Mouse (Mus musculus): Measurements from ENCODE around the gene Pcdh9.

Gene Pcdh9

GRCm38 (mm10) chr14:93786234-93786633 lies 104.2 kb downstream of the Pcdh9 start:
- no peak for DNase-seq (ENCODE audit: low spot score)

- no peak for DNase-seq (ENCODE audit: low spot score)
Measured at GRCm38 (mm10) chr14:93785031-93785430, 105.4 kb downstream of the Pcdh9 start.

GRCm38 (mm10) chr14:93762855-93763254 lies 127.6 kb downstream of the Pcdh9 start:
- no peak for DNase-seq (ENCODE audit: low spot score)

- peak; percentile 8 for DNase-seq (ENCODE audit: low spot score)
Measured at GRCm38 (mm10) chr14:93734077-93734673, 156.3 kb downstream of the Pcdh9 start.

- no peak for DNase-seq (ENCODE audit: low spot score)
Measured at GRCm38 (mm10) chr14:93725798-93726197, 164.7 kb downstream of the Pcdh9 start.

- DNase-seq (ENCODE audit: low spot score): no peak
Measured at GRCm38 (mm10) chr14:93719208-93719607, 171.3 kb downstream of the Pcdh9 start.

- no peak for DNase-seq (ENCODE audit: low spot score)
Measured at GRCm38 (mm10) chr14:93713250-93713935, 177.1 kb downstream of the Pcdh9 start.

GRCm38 (mm10) chr14:93708651-93709050 lies 181.8 kb downstream of the Pcdh9 start:
- DNase-seq (ENCODE audit: low spot score): no peak

GRCm38 (mm10) chr14:93701385-93702101 lies 188.9 kb downstream of the Pcdh9 start:
- no peak for DNase-seq (ENCODE audit: low spot score)

GRCm38 (mm10) chr14:93700916-93701315 lies 189.6 kb downstream of the Pcdh9 start:
- no peak for DNase-seq (ENCODE audit: low spot score)

- DNase-seq (ENCODE audit: low spot score): no peak
Measured at GRCm38 (mm10) chr14:93684641-93685040, 205.8 kb downstream of the Pcdh9 start.

- no peak for DNase-seq (ENCODE audit: low spot score)
Measured at GRCm38 (mm10) chr14:93675273-93676068, 215.0 kb downstream of the Pcdh9 start.

- no peak for DNase-seq (ENCODE audit: low spot score)
Measured at GRCm38 (mm10) chr14:93653986-93654757, 236.3 kb downstream of the Pcdh9 start.

GRCm38 (mm10) chr14:93627241-93627640 lies 263.2 kb downstream of the Pcdh9 start:
- no peak for DNase-seq (ENCODE audit: low spot score)

GRCm38 (mm10) chr14:93624144-93624543 lies 266.3 kb downstream of the Pcdh9 start:
- DNase-seq (ENCODE audit: low spot score): no peak

GRCm38 (mm10) chr14:93621211-93621610 lies 269.3 kb downstream of the Pcdh9 start:
- no peak for DNase-seq (ENCODE audit: low spot score)

- no peak for DNase-seq (ENCODE audit: low spot score)
Measured at GRCm38 (mm10) chr14:93607546-93607945, 282.9 kb downstream of the Pcdh9 start.

GRCm38 (mm10) chr14:93599997-93600396 lies 290.5 kb downstream of the Pcdh9 start:
- DNase-seq (ENCODE audit: low spot score): no peak

- no peak for DNase-seq (ENCODE audit: low spot score)
Measured at GRCm38 (mm10) chr14:93585432-93586024, 305.0 kb downstream of the Pcdh9 start.

- DNase-seq (ENCODE audit: low spot score): no peak
Measured at GRCm38 (mm10) chr14:93564361-93564760, 326.1 kb downstream of the Pcdh9 start.

GRCm38 (mm10) chr14:93561577-93561976 lies 328.9 kb downstream of the Pcdh9 start:
- DNase-seq (ENCODE audit: low spot score): no peak

Measured in ovary, postnatal 36 days (tissue).